Mouse (Mus musculus): ENCODE measurements at regions not wholly inside any gene's neighbourhood (a gene's known extent, or its start where the extent isn't known, plus 50 kb on each side); places are given as distances from the start of the nearest gene placed in this dataset.
"Not testable (repeated sequence)": the region's sequence is repeated elsewhere in the genome, so short reads cannot be mapped to it uniquely, and the experiment has no call there.

GRCm38 (mm10) chr12:82078740-82079139, 90.4 kb upstream of the Sipa1l1 start:
- H3K4me3 ChIP-seq (ENCODE audit: low read depth, low read length): no peak overlapping the region
- no peaks in the 10 kb centered on the region for H3K4me1 ChIP-seq (replicated peaks; ENCODE audit: control insufficient read depth, insufficient read depth, low read length)
- no peaks in the 10 kb centered on the region for H3K27me3 ChIP-seq (ENCODE audit: control insufficient read depth, insufficient read depth, low read length)
- no peak overlapping the region for H3K4me2 ChIP-seq (replicated peaks; ENCODE audit: low read depth, low read length)
- no peaks in the 10 kb centered on the region for H3K9me3 ChIP-seq (ENCODE audit: control insufficient read depth, low read length)
- no peaks in the 10 kb centered on the region for H3K36me3 ChIP-seq (ENCODE audit: control insufficient read depth, insufficient read depth, low read length)
- DNase-seq (ENCODE audit: low spot score): no peak
- no peak for ATAC-seq (ENCODE audit: low FRiP score)
- no peak overlapping the region for H3K27ac ChIP-seq (ENCODE audit: low read depth, low read length)
- H3K9ac ChIP-seq (ENCODE audit: low read depth, low read length): no peak overlapping the region

GRCm38 (mm10) chr12:82080196-82080880, 88.8 kb upstream of the Sipa1l1 start:
- DNase-seq (ENCODE audit: low spot score) (no peak), ATAC-seq (ENCODE audit: low FRiP score) (no peak)
- Histone ChIP-seq H3K4me1 (replicated peaks; ENCODE audit: control insufficient read depth, insufficient read depth, low read length) (no peaks in the 10 kb centered on the region), H3K36me3 (ENCODE audit: control insufficient read depth, insufficient read depth, low read length) (no peaks in the 10 kb centered on the region), H3K9me3 (ENCODE audit: control insufficient read depth, low read length) (no peaks in the 10 kb centered on the region), H3K4me2 (replicated peaks; ENCODE audit: low read depth, low read length) (no peak overlapping the region), H3K9ac (ENCODE audit: low read depth, low read length) (no peak overlapping the region), H3K27ac (ENCODE audit: low read depth, low read length) (no peak overlapping the region), H3K27me3 (ENCODE audit: control insufficient read depth, insufficient read depth, low read length) (no peaks in the 10 kb centered on the region), H3K4me3 (ENCODE audit: low read depth, low read length) (no peak overlapping the region)
- 83% methylated on average over 6 of the region's 6 CpGs for WGBS

- H3K27me3 ChIP-seq (ENCODE audit: control insufficient read depth, insufficient read depth, low read length); DNase-seq (ENCODE audit: low spot score); H3K4me2 ChIP-seq (replicated peaks; ENCODE audit: low read depth, low read length); H3K4me3 ChIP-seq (ENCODE audit: low read depth, low read length); H3K9ac ChIP-seq (ENCODE audit: low read depth, low read length); H3K4me1 ChIP-seq (replicated peaks; ENCODE audit: control insufficient read depth, insufficient read depth, low read length); H3K36me3 ChIP-seq (ENCODE audit: control insufficient read depth, insufficient read depth, low read length); H3K9me3 ChIP-seq (ENCODE audit: control insufficient read depth, low read length); H3K27ac ChIP-seq (ENCODE audit: low read depth, low read length); ATAC-seq (ENCODE audit: low FRiP score): not testable (repeated sequence)
- 97% methylated on average over 4 of the region's 4 CpGs for WGBS
Observed at GRCm38 (mm10) chr12:82082596-82082995, 86.5 kb upstream of the Sipa1l1 start.

- no peak for ATAC-seq (ENCODE audit: low FRiP score)
- Histone ChIP-seq H3K4me1 (replicated peaks; ENCODE audit: control insufficient read depth, insufficient read depth, low read length) (no peaks in the 10 kb centered on the region), H3K27ac (ENCODE audit: low read depth, low read length) (no peak overlapping the region), H3K9me3 (ENCODE audit: control insufficient read depth, low read length) (no peaks in the 10 kb centered on the region), H3K4me2 (replicated peaks; ENCODE audit: low read depth, low read length) (no peak overlapping the region), H3K36me3 (ENCODE audit: control insufficient read depth, insufficient read depth, low read length) (no peaks in the 10 kb centered on the region), H3K27me3 (ENCODE audit: control insufficient read depth, insufficient read depth, low read length) (no peaks in the 10 kb centered on the region), H3K9ac (ENCODE audit: low read depth, low read length) (no peak overlapping the region), H3K4me3 (ENCODE audit: low read depth, low read length) (no peak overlapping the region)
- 56% methylated on average over 7 of the region's 7 CpGs for WGBS
- no peak for DNase-seq (ENCODE audit: low spot score)
Observed at GRCm38 (mm10) chr12:82085771-82086400, 83.2 kb upstream of the Sipa1l1 start.

GRCm38 (mm10) chr12:82086441-82086840, 82.7 kb upstream of the Sipa1l1 start:
- no peaks in the 10 kb centered on the region for H3K27me3 ChIP-seq (ENCODE audit: control insufficient read depth, insufficient read depth, low read length)
- H3K9me3 ChIP-seq (ENCODE audit: control insufficient read depth, low read length): no peaks in the 10 kb centered on the region
- no peaks in the 10 kb centered on the region for H3K36me3 ChIP-seq (ENCODE audit: control insufficient read depth, insufficient read depth, low read length)
- no peak overlapping the region for H3K9ac ChIP-seq (ENCODE audit: low read depth, low read length)
- ATAC-seq (ENCODE audit: low FRiP score) (no peak), DNase-seq (ENCODE audit: low spot score) (no peak)
- H3K4me3 ChIP-seq (ENCODE audit: low read depth, low read length): no peak overlapping the region
- no peak overlapping the region for H3K27ac ChIP-seq (ENCODE audit: low read depth, low read length)
- no peaks in the 10 kb centered on the region for H3K4me1 ChIP-seq (replicated peaks; ENCODE audit: control insufficient read depth, insufficient read depth, low read length)
- no peak overlapping the region for H3K4me2 ChIP-seq (replicated peaks; ENCODE audit: low read depth, low read length)

GRCm38 (mm10) chr12:82089288-82089687, 79.8 kb upstream of the Sipa1l1 start:
- no peak overlapping the region for H3K4me3 ChIP-seq (ENCODE audit: low read depth, low read length)
- no peak overlapping the region for H3K9ac ChIP-seq (ENCODE audit: low read depth, low read length)
- H3K36me3 ChIP-seq (ENCODE audit: control insufficient read depth, insufficient read depth, low read length): no peaks in the 10 kb centered on the region
- H3K4me2 ChIP-seq (replicated peaks; ENCODE audit: low read depth, low read length): no peak overlapping the region
- H3K27me3 ChIP-seq (ENCODE audit: control insufficient read depth, insufficient read depth, low read length): no peaks in the 10 kb centered on the region
- ATAC-seq (ENCODE audit: low FRiP score) (no peak), DNase-seq (ENCODE audit: low spot score) (no peak)
- H3K27ac ChIP-seq (ENCODE audit: low read depth, low read length): no peak overlapping the region
- H3K9me3 ChIP-seq (ENCODE audit: control insufficient read depth, low read length): no peaks in the 10 kb centered on the region
- 90% methylated on average over 6 of the region's 6 CpGs for WGBS
- no peaks in the 10 kb centered on the region for H3K4me1 ChIP-seq (replicated peaks; ENCODE audit: control insufficient read depth, insufficient read depth, low read length)

- no peak for ATAC-seq (ENCODE audit: low FRiP score)
- Histone ChIP-seq H3K36me3 (ENCODE audit: control insufficient read depth, insufficient read depth, low read length) (no peaks in the 10 kb centered on the region), H3K4me1 (replicated peaks; ENCODE audit: control insufficient read depth, insufficient read depth, low read length) (no peaks in the 10 kb centered on the region), H3K9ac (ENCODE audit: low read depth, low read length) (no peak overlapping the region), H3K27ac (ENCODE audit: low read depth, low read length) (no peak overlapping the region), H3K9me3 (ENCODE audit: control insufficient read depth, low read length) (no peaks in the 10 kb centered on the region), H3K4me2 (replicated peaks; ENCODE audit: low read depth, low read length) (no peak overlapping the region), H3K4me3 (ENCODE audit: low read depth, low read length) (no peak overlapping the region), H3K27me3 (ENCODE audit: control insufficient read depth, insufficient read depth, low read length) (no peaks in the 10 kb centered on the region)
- WGBS: 43% methylated on average over 7 of the region's 7 CpGs
- DNase-seq (ENCODE audit: low spot score): peak; percentile 27
Observed at GRCm38 (mm10) chr12:82093317-82093716, 75.8 kb upstream of the Sipa1l1 start.

GRCm38 (mm10) chr12:82095396-82095795, 73.7 kb upstream of the Sipa1l1 start:
- ATAC-seq (ENCODE audit: low FRiP score): no peak
- H3K27me3 ChIP-seq (ENCODE audit: control insufficient read depth, insufficient read depth, low read length): no peaks in the 10 kb centered on the region
- H3K27ac ChIP-seq (ENCODE audit: low read depth, low read length): no peak overlapping the region
- DNase-seq (ENCODE audit: low spot score): no peak
- H3K36me3 ChIP-seq (ENCODE audit: control insufficient read depth, insufficient read depth, low read length): no peaks in the 10 kb centered on the region
- WGBS: 91% methylated on average over 1 of the region's 1 CpGs
- no peak overlapping the region for H3K4me3 ChIP-seq (ENCODE audit: low read depth, low read length)
- H3K9me3 ChIP-seq (ENCODE audit: control insufficient read depth, low read length): no peaks in the 10 kb centered on the region
- H3K9ac ChIP-seq (ENCODE audit: low read depth, low read length): no peak overlapping the region
- no peaks in the 10 kb centered on the region for H3K4me1 ChIP-seq (replicated peaks; ENCODE audit: control insufficient read depth, insufficient read depth, low read length)
- H3K4me2 ChIP-seq (replicated peaks; ENCODE audit: low read depth, low read length): no peak overlapping the region

GRCm38 (mm10) chr12:82097126-82097525, 72.0 kb upstream of the Sipa1l1 start:
- Histone ChIP-seq H3K4me2 (replicated peaks; ENCODE audit: low read depth, low read length) (no peak overlapping the region), H3K9ac (ENCODE audit: low read depth, low read length) (no peak overlapping the region), H3K9me3 (ENCODE audit: control insufficient read depth, low read length) (no peaks in the 10 kb centered on the region), H3K27me3 (ENCODE audit: control insufficient read depth, insufficient read depth, low read length) (no peaks in the 10 kb centered on the region), H3K4me1 (replicated peaks; ENCODE audit: control insufficient read depth, insufficient read depth, low read length) (no peaks in the 10 kb centered on the region), H3K4me3 (ENCODE audit: low read depth, low read length) (no peak overlapping the region), H3K27ac (ENCODE audit: low read depth, low read length) (no peak overlapping the region), H3K36me3 (ENCODE audit: control insufficient read depth, insufficient read depth, low read length) (no peaks in the 10 kb centered on the region)
- no peak for ATAC-seq (ENCODE audit: low FRiP score)
- WGBS: 95% methylated on average over 6 of the region's 6 CpGs
- no peak for DNase-seq (ENCODE audit: low spot score)
